Mouse (Mus musculus) limb, embryonic 10.5 days (tissue): ENCODE measurements around the gene Mrps7. TPM values are rescaled to one million over a fixed set of nuclear protein-coding genes. Genes with fewer than 3 reads are reported as not detected.

ENCODE experiments used
- DNase-seq: peaks from one replicate; pipeline ENCODE4 v3.0.0-alpha.2; 2017; ENCODE audit warnings: low spot score
- H3K27ac ChIP-seq: fragments of 300-500 bp; sonication (generic); 2 replicates; pipeline ENCODE4 v1.5.1; 2016; ENCODE audit warnings: mild to moderate bottlenecking
- H3K27me3 ChIP-seq: fragments of 300-500 bp; sonication (generic); 2 replicates; pipeline ENCODE4 v1.6.1; 2016; ENCODE audit warnings: low read depth, mild to moderate bottlenecking; ENCODE audit not compliant: poor library complexity, severe bottlenecking
- H3K36me3 ChIP-seq: fragments of 300-500 bp; sonication (generic); 2 replicates; pipeline ENCODE4 v1.6.1; 2016; ENCODE audit warnings: mild to moderate bottlenecking, moderate library complexity
- H3K4me1 ChIP-seq: fragments of 300-500 bp; sonication (generic); 2 replicates; pipeline ENCODE4 v1.6.1; 2016
- H3K4me3 ChIP-seq: fragments of 300-500 bp; sonication (generic); 2 replicates; pipeline ENCODE4 v1.5.1; 2016; ENCODE audit warnings: mild to moderate bottlenecking, moderate library complexity
- H3K9me3 ChIP-seq: fragments of 300-500 bp; sonication (generic); replicated peaks from 2 replicates; pipeline ENCODE4 v1.6.1; 2016; ENCODE audit warnings: mild to moderate bottlenecking
- WGBS: fragments of 180-500 bp; shearing (Covaris S2); methylation state at CpG from one replicate; pipeline ENCODE4 v1.1.7; 2016; 5-methylcytosine and 5-hydroxymethylcytosine counted together
- polyA plus RNA-seq: library from polyadenylated mRNA; unstranded; fragments of >200 nt; fragmentation: Nextera tagmentation; extraction: Ambion mirVana; gene quantifications from 2 replicates; pipeline ENCODE4 v1.2.1, GENCODE M21; 2016

Gene Mrps7
- polyA plus RNA-seq, 1 experiment from 2014 or later: 108 TPM

DNA sequence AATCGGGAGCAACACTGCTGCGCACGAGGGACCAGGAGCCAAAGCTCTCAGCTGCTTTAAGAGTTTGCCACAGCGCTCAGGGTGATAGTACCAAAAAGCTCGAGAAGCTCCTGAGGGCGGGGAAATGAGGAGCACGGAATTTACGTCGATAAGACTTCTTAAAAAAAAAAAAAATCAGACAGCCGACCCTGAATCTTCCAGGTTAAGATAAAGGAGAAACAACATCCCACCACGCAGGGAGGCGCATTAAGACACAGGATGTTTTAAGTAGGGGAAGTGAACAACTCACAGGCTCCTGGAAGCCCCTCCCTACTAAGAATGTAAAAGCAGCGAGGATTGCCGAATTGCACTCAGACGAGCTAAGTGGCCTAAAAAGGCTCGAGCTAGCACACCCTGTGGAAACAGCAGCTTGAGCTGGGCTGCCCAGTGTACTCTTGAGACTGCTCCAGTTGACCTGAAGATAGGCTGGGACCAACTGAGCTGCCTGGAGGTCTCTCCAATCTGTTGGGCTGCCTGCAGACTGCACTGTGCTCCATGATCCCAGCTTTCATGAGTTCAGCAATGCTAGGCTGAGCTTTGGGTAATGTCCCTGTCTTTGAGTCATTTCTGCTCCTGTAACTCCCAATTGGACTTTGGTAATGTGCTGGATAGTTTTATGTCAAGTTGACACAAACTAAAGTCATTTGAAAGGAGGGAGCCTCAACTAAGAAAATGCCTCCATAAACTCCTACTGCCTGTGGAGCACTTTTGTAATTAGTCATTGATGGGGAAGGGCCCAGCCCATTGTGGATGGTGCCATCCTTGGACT is 9.6 kb downstream of the Mrps7 start:
- under 1% methylated on average over 16 of the region's 16 CpGs for WGBS
- no peaks in the 10 kb centered on the region for H3K9me3 ChIP-seq
- H3K36me3 ChIP-seq: peaks cover 44% of the 10 kb centered on the region
- H3K4me1 ChIP-seq: peaks cover 24% of the 10 kb centered on the region
- DNase-seq: peak; percentile 37
- peak overlapping the region; percentile 72 for H3K4me3 ChIP-seq
- no peaks in the 10 kb centered on the region for H3K27me3 ChIP-seq
- H3K27ac ChIP-seq: peak overlapping the region; percentile 86

DNA sequence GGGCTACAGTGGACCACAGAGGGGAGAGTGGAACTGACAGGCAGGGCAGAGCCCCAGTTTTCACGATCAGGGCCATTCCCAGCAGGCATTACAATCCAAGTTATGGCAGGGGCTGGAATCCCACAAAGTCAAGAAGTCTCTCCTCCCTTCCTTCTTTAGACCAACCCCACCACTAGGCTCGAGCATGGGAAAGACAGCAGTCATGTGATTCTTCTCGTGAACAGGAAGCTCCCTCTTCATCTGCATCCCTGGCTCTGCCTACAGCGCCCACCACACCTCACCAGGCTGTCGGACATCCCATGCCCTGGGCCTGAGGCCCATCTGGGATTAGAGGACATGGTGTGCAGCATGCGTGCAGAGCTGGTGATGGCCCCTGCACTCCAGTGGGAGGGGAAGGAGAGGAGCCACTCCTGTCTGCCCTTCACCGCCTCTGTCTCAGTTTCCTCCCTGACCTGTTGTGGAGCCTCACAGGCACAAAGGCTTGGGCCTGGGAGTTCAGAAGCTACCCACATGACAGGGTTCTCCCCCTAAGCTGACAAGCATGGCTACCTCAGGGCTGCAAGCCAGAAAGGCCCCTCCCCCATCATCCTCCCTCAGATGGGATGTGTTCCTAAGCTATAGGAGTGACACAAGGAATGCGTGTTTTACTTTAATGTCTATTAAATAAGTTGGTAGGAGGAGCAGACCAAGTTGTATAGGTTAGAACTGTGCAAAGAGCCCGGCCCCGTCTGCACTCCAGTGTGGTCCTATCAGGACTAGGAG is 10.8 kb downstream of the Mrps7 start:
- H3K4me1 ChIP-seq: peaks cover 24% of the 10 kb centered on the region
- H3K9me3 ChIP-seq: no peaks in the 10 kb centered on the region
- WGBS: 92% methylated on average over 10 of the region's 10 CpGs
- no peak overlapping the region for H3K27ac ChIP-seq
- peaks cover 35% of the 10 kb centered on the region for H3K36me3 ChIP-seq
- H3K27me3 ChIP-seq: no peaks in the 10 kb centered on the region
- H3K4me3 ChIP-seq: 0 out of 2 replicates have a peak overlapping the region, but pooled peaks have one; percentile 0
- DNase-seq: no peak

DNA sequence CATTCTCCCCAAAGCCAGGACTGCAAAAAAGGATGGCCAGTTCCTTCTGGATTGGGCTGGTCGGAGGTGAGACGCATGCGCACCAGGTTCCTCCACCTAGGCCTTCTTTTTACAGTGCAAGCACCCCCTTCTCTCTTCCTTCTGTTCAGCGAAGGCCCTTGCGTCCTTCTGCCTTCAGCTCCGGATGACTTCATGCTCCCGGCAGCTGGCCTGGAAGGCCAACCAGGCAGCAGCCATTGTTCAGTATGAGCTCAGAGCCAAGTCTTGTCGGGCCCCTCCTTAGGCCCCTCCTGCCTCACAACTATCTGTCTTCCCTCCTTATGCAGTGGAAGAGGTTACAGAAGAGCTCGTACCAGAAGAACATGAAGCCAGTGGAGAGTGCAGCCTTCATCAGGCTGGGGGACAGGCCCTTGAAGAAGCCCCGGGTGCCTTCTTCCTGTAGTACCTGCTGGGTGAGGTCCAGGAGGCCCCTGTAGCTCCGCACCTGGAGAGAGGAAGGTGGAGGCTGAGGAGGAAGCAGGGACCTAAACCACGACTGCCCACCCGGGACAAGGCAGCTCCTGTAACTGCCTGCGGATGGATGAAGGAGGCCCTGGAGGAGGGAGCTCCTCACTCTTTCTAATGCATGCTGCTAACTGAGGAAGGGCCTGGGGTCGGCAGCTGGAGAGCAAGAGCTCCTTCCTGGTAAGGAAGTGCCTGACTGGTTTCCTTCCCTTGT is 11.5 kb downstream of the Mrps7 start:
- 86% methylated on average over 15 of the region's 15 CpGs for WGBS
- no peak overlapping the region for H3K4me3 ChIP-seq
- no peak for DNase-seq
- peaks cover 24% of the 10 kb centered on the region for H3K4me1 ChIP-seq
- H3K9me3 ChIP-seq: no peaks in the 10 kb centered on the region
- no peaks in the 10 kb centered on the region for H3K27me3 ChIP-seq
- peaks cover 35% of the 10 kb centered on the region for H3K36me3 ChIP-seq
- no peak overlapping the region for H3K27ac ChIP-seq

DNA sequence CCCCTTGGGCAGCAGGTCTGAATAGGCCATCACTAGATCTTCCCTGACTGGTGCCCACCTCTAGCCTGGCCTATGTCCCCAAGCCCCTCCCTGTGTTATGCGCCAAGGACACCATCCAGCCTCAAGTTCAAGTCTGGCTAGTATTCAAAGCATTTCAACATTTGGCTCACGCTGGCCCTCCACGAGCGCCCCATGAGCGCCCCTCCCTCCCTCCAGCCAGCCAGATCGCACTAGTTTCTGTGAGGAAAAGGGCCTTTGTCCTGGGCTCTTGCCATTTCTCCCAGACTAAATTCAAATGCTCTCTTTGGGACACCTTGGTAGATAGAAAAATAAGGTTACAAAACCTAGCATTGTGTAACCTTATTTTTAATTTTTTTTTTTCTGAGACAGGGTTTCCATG is 12.2 kb downstream of the Mrps7 start:
- H3K27ac ChIP-seq: no peak overlapping the region
- H3K27me3 ChIP-seq: no peaks in the 10 kb centered on the region
- peaks cover 40% of the 10 kb centered on the region for H3K36me3 ChIP-seq
- no peak for DNase-seq
- H3K4me1 ChIP-seq: peaks cover 24% of the 10 kb centered on the region
- WGBS: 92% methylated on average over 6 of the region's 6 CpGs
- H3K4me3 ChIP-seq: no peak overlapping the region
- no peaks in the 10 kb centered on the region for H3K9me3 ChIP-seq

DNA sequence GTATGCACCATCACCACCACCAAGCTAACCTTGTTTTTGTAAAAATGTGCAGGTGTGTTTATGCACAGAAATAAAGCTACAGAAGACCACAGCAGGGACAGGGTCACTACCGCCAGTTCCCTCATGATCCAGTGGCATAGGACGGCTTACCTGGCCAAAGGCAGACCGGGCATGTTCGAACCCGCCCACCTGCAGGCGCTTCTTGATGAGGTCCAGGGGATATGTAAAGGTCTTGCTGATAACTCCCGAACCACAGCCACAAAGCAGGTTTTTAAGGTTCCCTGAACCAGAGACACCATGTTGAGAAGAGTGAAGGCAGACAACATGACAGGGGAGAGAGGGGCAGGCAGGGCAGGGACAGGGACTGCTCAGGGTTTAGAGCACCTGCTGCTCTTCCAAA is 12.6 kb downstream of the Mrps7 start:
- 89% methylated on average over 7 of the region's 7 CpGs for WGBS
- peaks cover 45% of the 10 kb centered on the region for H3K36me3 ChIP-seq

DNA sequence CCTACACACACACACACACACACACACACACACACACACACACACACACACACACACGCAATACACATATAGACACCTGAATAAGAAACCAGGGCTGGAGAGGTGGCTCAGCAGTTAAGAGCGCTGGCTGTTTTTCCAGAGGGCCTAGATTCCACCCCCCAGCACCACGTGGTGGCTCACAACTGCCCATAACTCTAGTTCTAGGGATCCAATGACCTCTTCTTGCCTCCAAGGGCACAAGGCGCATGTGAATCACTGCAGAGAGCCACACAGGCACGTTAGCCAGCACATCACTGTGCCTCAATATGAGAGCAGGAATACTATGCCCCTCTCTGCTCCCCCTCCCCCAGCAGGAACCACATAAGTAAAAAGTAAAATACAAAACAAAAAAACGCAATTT is 13.2 kb downstream of the Mrps7 start:
- peaks cover 47% of the 10 kb centered on the region for H3K36me3 ChIP-seq
- H3K9me3 ChIP-seq: no peaks in the 10 kb centered on the region
- H3K27me3 ChIP-seq: no peaks in the 10 kb centered on the region
- 80% methylated on average over 6 of the region's 6 CpGs for WGBS
- DNase-seq: no peak
- H3K4me1 ChIP-seq: peaks cover 18% of the 10 kb centered on the region
- no peak overlapping the region for H3K4me3 ChIP-seq
- no peak overlapping the region for H3K27ac ChIP-seq

More for the DNA sequence above, 12.6 kb downstream of the Mrps7 start:
- Histone ChIP-seq H3K9me3 (no peaks in the 10 kb centered on the region), H3K27ac (no peak overlapping the region), H3K27me3 (no peaks in the 10 kb centered on the region), H3K4me3 (no peak overlapping the region), H3K4me1 (peaks cover 24% of the 10 kb centered on the region)
- DNase-seq: no peak

DNA sequence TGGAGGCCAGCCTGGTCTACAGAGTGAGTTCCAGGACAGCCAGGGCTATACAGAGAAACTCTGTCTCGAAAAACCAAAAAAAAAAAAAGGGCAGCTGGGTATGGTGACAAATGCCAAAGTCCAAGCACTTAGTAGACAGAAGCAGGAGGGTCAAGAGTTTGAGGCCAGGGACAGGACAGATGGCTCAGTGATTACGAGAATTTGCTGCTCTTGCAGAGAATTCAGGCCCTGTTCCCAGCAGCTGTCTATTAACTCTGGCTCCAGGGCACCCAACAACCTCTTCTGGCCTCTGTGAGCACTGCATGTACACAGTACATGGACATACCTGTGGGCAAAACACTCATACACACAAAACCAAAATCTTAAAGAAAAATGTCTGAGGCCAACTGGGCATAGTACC is 14.3 kb downstream of the Mrps7 start:
- H3K27ac ChIP-seq: no peak overlapping the region
- H3K36me3 ChIP-seq: peaks cover 57% of the 10 kb centered on the region
- no peak overlapping the region for H3K4me3 ChIP-seq
- H3K27me3 ChIP-seq: no peaks in the 10 kb centered on the region
- no peak for DNase-seq
- no peaks in the 10 kb centered on the region for H3K9me3 ChIP-seq
- whole genome bisulfite sequencing: 89% methylated on average over 2 of the region's 2 CpGs
- H3K4me1 ChIP-seq: peaks cover 12% of the 10 kb centered on the region

DNA sequence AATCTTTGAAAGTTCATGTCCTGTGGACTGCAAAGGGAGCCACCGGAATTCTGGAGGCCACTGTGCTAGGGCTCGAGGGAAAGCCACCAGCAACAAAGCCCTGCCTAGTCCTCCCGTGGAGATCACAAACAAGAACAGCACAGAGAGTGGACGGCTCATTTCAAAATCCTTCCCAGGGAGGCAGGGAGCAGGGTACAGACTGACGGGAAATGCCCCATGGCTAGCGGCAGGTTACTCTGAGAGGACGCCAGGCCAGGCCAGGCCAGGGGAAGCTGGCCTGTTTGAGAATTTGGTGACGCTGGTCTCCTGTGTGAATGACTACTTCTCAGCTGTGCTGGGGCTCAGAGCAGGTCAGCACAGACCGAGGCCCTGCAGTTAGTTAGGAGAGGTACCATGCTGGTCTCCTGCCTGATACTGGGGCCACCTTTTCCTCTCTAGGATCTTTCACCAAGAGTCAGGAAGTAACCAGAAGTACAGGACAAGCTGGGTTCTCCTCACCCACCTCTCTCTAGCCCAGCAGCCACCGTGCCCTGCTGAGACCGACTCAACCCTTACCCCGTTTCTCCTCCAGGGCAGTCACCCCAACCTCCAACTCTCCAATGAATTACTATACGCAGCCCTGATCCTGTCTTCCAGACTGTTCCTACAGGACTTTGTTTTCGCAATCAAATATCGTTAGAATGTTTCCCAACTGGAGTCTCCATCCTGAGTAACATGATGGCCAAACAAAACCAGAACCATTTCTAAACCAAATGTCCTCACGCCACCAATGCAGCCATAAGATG is 15.2 kb downstream of the Mrps7 start:
- peaks cover 66% of the 10 kb centered on the region for H3K36me3 ChIP-seq
- 94% methylated on average over 16 of the region's 16 CpGs for WGBS
- no peak overlapping the region for H3K4me3 ChIP-seq
- H3K9me3 ChIP-seq: no peaks in the 10 kb centered on the region
- no peak overlapping the region for H3K27ac ChIP-seq
- H3K27me3 ChIP-seq: no peaks in the 10 kb centered on the region
- peaks cover 3% of the 10 kb centered on the region for H3K4me1 ChIP-seq
- no peak for DNase-seq

DNA sequence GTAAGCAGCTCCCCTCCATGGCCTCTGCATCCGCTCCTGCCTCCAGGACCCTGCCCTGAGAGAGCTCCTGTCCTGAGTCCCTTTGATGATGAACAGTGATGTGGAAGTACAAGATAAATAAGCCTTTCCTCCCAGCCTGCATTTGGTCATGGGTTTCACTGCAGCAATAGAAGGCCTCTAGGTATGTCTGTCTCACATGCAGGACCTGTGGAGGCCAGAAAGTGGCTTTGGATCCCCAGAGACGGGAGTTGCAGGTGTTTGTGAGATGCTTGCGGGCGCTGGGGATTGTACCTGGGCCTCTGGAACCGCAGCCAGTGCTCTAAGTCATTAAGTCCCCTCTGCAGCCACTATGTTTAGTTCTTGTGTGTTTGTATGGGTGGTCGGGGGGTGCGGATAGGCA is 16.2 kb downstream of the Mrps7 start:
- H3K4me1 ChIP-seq: 0 out of 2 replicates have a peak, but pooled peaks cover 3% of the 10 kb centered on the region
- no peaks in the 10 kb centered on the region for H3K27me3 ChIP-seq
- no peak for DNase-seq
- no peak overlapping the region for H3K27ac ChIP-seq
- peaks cover 63% of the 10 kb centered on the region for H3K36me3 ChIP-seq
- H3K9me3 ChIP-seq: no peaks in the 10 kb centered on the region
- 96% methylated on average over 7 of the region's 7 CpGs for WGBS
- H3K4me3 ChIP-seq: no peak overlapping the region

DNA sequence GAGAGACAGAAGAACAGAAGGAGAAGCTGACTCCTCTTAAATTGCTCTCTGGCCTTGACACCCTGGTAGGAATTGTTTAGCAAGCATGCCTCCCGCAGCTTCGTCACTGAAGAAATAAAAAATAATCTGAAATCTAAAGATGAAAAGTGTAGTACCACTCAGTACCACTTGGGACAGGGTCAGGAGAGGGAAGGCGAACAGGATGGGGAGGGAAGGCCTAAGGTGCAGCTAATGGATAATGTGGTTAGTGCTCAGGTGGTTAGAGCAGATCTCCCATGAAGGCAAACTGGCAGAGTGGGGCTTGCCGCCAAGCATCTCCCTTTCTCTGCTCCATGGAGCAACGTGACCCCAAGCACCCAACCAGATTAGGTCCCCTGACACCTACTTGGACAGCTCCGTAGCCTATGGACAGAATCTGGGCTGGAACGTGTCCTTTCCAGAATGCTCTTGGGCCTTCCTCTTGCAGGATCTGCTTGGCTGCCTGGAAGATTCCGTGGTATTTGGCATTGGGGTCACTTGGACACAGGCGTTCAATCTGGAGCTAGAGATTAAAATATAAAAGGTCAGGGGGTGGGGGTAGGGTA is 19.9 kb downstream of the Mrps7 start:
- no peaks in the 10 kb centered on the region for H3K9me3 ChIP-seq
- peaks cover 12% of the 10 kb centered on the region for H3K4me1 ChIP-seq
- WGBS: 83% methylated on average over 9 of the region's 9 CpGs
- H3K27me3 ChIP-seq: no peaks in the 10 kb centered on the region
- H3K36me3 ChIP-seq: peaks cover 49% of the 10 kb centered on the region
- no peak overlapping the region for H3K27ac ChIP-seq
- no peak overlapping the region for H3K4me3 ChIP-seq
- no peak for DNase-seq

DNA sequence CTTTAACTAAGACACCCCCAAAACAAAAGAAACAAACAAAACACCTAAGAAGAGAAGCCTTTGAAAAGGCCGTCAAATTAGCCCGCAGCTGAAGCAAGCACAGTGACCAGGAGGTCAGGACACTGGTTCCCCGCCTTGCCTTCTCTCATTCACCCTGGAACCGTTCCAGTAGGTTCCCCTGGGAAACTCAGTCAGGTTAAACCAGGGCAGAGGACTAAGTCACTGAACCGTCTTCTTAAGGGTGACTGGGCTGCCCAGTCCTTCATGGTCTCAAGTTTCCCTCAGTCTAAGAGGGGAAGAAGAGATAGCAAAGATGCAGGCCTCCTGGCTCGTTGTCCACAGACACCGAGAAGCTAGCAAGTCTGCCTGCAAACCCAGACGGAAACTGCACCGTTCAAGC is 22.2 kb downstream of the Mrps7 start:
- Histone ChIP-seq H3K27me3 (no peaks in the 10 kb centered on the region), H3K4me3 (no peak overlapping the region), H3K4me1 (peaks cover 14% of the 10 kb centered on the region), H3K36me3 (peaks cover 32% of the 10 kb centered on the region), H3K9me3 (no peaks in the 10 kb centered on the region), H3K27ac (no peak overlapping the region)
- 85% methylated on average over 9 of the region's 9 CpGs for WGBS
- DNase-seq: no peak
